Mouse (Mus musculus) heart, embryonic 11.5 days (tissue): ENCODE measurements at regions not wholly inside any gene's neighbourhood (a gene's known extent, or its start where the extent isn't known, plus 50 kb on each side); places are given as distances from the start of the nearest gene placed in this dataset.

Experiments used
- ATAC-seq: fragments of 200-750 bp; cut with Nextera tagmentation; replicated peaks from 2 replicates; pipeline ENCODE4 v1.8.0; 2017; ENCODE audit warnings: moderate library complexity; ENCODE audit not compliant: insufficient number of reproducible peaks, low FRiP score, low TSS enrichment
- H3K27ac ChIP-seq: fragments of 300-500 bp; sonication (generic); 2 replicates; pipeline ENCODE4 v1.5.1; 2014; ENCODE audit warnings: mild to moderate bottlenecking, low read depth, low read length
- H3K27me3 ChIP-seq: fragments of 300-500 bp; sonication (generic); 2 replicates; pipeline ENCODE4 v1.6.1; 2014; ENCODE audit warnings: mild to moderate bottlenecking, low read length, mixed read lengths; ENCODE audit not compliant: control insufficient read depth, insufficient read depth
- H3K36me3 ChIP-seq: fragments of 300-500 bp; sonication (generic); 2 replicates; pipeline ENCODE4 v1.6.1; 2014; ENCODE audit warnings: mild to moderate bottlenecking, low read length, moderate library complexity, mixed read lengths; ENCODE audit not compliant: control insufficient read depth, insufficient read depth
- H3K4me1 ChIP-seq: fragments of 300-500 bp; sonication (generic); 2 replicates; pipeline ENCODE4 v1.6.1; 2014; ENCODE audit warnings: low read length; ENCODE audit not compliant: control insufficient read depth, insufficient read depth
- H3K4me2 ChIP-seq: fragments of 300-500 bp; sonication (generic); 2 replicates; pipeline ENCODE4 v1.6.1; 2014; ENCODE audit warnings: mild to moderate bottlenecking, moderate library complexity
- H3K4me3 ChIP-seq: fragments of 300-500 bp; sonication (generic); 2 replicates; pipeline ENCODE4 v1.5.1; 2014; ENCODE audit warnings: low read depth, low read length
- H3K9ac ChIP-seq: fragments of 300-500 bp; sonication (generic); 2 replicates; pipeline ENCODE4 v1.6.1; 2014; ENCODE audit warnings: mild to moderate bottlenecking, low read depth, low read length, moderate library complexity
- H3K9me3 ChIP-seq: fragments of 300-500 bp; sonication (generic); replicated peaks from 2 replicates; pipeline ENCODE4 v1.6.1; 2016; ENCODE audit warnings: low read length; ENCODE audit not compliant: control insufficient read depth
- WGBS: fragments of 180-500 bp; shearing (Covaris S2); extraction: QIAGEN DNeasy Blood & Tissue Kit; methylation state at CpG from one replicate; pipeline ENCODE4 v1.1.7; 2014; ENCODE audit not compliant: insufficient replicate concordance; 5-methylcytosine and 5-hydroxymethylcytosine counted together

GRCm38 (mm10) chr4:131148042-131148747, 204.0 kb downstream of the Matn1 start:
- ATAC-seq: no peak
- H3K4me2 ChIP-seq: no peak overlapping the region
- H3K4me3 ChIP-seq: no peak overlapping the region
- no peaks in the 10 kb centered on the region for H3K36me3 ChIP-seq
- 61% methylated on average over 16 of the region's 16 CpGs for WGBS
- no peaks in the 10 kb centered on the region for H3K4me1 ChIP-seq
- H3K27ac ChIP-seq: no peak overlapping the region
- no peaks in the 10 kb centered on the region for H3K9me3 ChIP-seq
- H3K9ac ChIP-seq: no peak overlapping the region
- H3K27me3 ChIP-seq: peaks cover 10% of the 10 kb centered on the region

DNA sequence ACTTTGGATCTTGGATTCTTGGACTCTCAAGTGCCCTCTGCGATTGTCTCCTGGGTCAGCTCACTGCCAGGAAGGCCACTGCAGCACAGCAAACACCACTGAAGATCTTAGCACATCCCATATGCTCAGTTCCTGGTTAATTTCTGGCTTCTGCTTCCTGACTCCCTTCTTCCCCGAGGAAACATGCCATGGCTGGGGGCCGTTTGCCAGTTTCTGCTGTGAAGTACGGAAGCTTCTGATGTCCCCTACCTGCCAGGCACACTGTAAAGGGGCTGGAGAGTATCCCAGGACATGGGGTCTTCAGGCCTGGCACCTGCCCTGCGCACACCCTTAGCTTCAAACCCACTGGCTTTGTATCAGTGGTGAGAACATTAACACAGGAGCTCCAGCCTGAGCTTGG, 205.3 kb downstream of the Matn1 start:
- H3K9me3 ChIP-seq: no peaks in the 10 kb centered on the region
- H3K4me3 ChIP-seq: no peak overlapping the region
- no peak overlapping the region for H3K4me2 ChIP-seq
- H3K9ac ChIP-seq: no peak overlapping the region
- ATAC-seq: no peak
- H3K36me3 ChIP-seq: no peaks in the 10 kb centered on the region
- 77% methylated on average over 5 of the region's 5 CpGs for WGBS
- no peak overlapping the region for H3K27ac ChIP-seq
- peaks cover 10% of the 10 kb centered on the region for H3K27me3 ChIP-seq
- no peaks in the 10 kb centered on the region for H3K4me1 ChIP-seq

- Histone ChIP-seq H3K9ac (no peak overlapping the region), H3K27me3 (no peaks in the 10 kb centered on the region), H3K27ac (no peak overlapping the region), H3K36me3 (no peaks in the 10 kb centered on the region), H3K4me2 (no peak overlapping the region), H3K4me3 (no peak overlapping the region), H3K4me1 (peaks cover 3% of the 10 kb centered on the region; the same call in 1 of the 2 replicates), H3K9me3 (no peaks in the 10 kb centered on the region)
- no peak for ATAC-seq
- WGBS: 44% methylated on average over 5 of the region's 5 CpGs
These were observed 215.5 kb downstream of the Matn1 start for GRCm38 (mm10) chr4:131159712-131160111.

DNA sequence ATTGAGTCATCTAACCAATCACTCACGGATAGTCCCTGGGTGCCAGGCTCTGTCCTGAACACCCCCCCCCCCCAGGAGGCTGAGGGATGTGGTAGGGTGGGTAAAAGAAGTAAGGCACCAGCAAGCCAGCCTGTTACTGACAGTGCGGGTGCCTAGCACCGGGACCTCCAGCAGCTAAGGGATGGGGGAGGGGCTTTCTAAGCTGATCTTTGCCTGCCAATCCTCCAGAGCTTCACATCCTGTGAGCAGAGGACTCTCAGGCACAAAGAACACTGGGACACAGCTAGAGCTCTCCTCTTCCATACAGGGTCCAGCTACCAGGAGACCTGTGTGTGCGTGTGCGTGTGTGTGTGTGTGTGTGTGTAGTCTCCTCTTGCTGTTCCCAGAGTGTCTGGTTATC, 215.9 kb downstream of the Matn1 start:
- Histone ChIP-seq H3K27me3 (no peaks in the 10 kb centered on the region), H3K4me2 (no peak overlapping the region), H3K9ac (no peak overlapping the region), H3K4me1 (peaks cover 3% of the 10 kb centered on the region; the same call in 1 of the 2 replicates), H3K27ac (no peak overlapping the region), H3K36me3 (no peaks in the 10 kb centered on the region), H3K9me3 (no peaks in the 10 kb centered on the region), H3K4me3 (no peak overlapping the region)
- 41% methylated on average over 5 of the region's 5 CpGs for WGBS
- ATAC-seq: no peak

GRCm38 (mm10) chr4:131161501-131161900, 217.3 kb downstream of the Matn1 start:
- Histone ChIP-seq H3K4me3 (no peak overlapping the region), H3K9me3 (no peaks in the 10 kb centered on the region), H3K36me3 (no peaks in the 10 kb centered on the region), H3K4me1 (peaks cover 5% of the 10 kb centered on the region; the same call in 1 of the 2 replicates), H3K4me2 (no peak overlapping the region), H3K27ac (no peak overlapping the region), H3K27me3 (no peaks in the 10 kb centered on the region), H3K9ac (no peak overlapping the region)
- WGBS: 76% methylated on average over 9 of the region's 9 CpGs
- ATAC-seq: no peak

DNA sequence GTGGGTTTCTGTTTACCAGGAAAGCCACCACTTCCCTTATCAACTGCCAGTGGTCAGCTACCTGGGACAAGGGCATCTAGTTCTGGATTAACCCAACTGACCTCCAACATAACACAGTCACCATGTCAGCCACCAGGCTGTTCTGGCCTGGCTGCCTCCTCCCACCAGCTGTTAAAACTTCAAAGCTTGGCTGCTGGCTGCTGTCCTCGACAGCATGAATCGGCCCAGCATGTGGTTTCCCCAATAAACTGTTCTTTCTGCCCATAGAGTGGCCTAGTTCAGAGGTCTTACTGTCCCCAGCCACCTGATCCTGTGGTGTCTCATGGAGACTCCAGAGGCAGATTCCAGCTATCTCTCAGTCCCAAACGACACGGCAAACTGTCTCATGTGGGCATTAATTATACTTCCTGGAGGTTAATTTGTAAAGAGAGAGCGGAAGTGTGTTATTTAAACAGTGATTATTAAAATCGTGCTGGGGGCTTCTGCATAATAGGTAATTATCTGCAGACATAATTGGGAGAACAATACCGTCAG, 219.7 kb downstream of the Matn1 start:
- Histone ChIP-seq H3K27me3 (no peaks in the 10 kb centered on the region), H3K4me3 (no peak overlapping the region), H3K4me2 (no peak overlapping the region), H3K27ac (no peak overlapping the region), H3K36me3 (no peaks in the 10 kb centered on the region), H3K9me3 (no peaks in the 10 kb centered on the region), H3K4me1 (peaks cover 6% of the 10 kb centered on the region; the same call in 1 of the 2 replicates), H3K9ac (no peak overlapping the region)
- 47% methylated on average over 7 of the region's 7 CpGs for WGBS
- no peak for ATAC-seq

DNA sequence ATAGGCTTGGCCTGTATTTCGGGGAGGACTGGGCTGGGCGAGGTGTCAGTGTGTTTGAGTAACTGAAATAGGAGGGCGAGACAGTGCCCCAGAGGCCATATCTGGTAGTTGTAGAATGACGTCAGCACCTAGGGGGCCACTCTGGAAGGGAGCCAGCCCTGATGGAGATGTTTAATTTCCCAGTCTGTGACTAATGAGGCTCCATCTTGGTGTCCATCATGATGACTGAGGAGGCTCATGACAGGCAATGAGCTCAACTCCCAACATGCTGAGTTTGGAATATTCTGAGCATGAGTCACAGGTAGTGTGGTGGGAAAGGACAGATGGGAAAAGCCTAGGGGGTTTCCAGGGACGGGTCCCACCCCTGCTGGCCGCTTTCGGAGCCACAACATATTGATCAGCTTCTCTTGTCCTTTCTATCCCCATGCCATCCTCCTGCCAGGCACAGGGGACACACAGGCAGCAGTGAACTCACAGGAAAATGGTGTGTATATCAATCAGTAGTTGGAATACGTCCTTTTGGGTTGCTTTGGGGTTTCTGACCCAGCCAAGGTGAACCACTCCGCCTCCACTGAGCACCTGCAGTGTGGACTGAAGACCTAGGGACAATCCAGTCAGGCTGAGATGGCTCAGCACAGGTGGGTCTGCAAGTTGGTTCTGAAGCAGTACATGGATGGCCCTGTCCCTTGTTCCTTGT, 222.5 kb downstream of the Matn1 start:
- no peak for ATAC-seq
- Histone ChIP-seq H3K27ac (no peak overlapping the region), H3K9me3 (no peaks in the 10 kb centered on the region), H3K4me1 (peaks cover 3% of the 10 kb centered on the region; the same call in 1 of the 2 replicates), H3K9ac (no peak overlapping the region), H3K27me3 (no peaks in the 10 kb centered on the region), H3K4me2 (no peak overlapping the region), H3K4me3 (no peak overlapping the region), H3K36me3 (no peaks in the 10 kb centered on the region)
- 69% methylated on average over 9 of the region's 9 CpGs for WGBS

DNA sequence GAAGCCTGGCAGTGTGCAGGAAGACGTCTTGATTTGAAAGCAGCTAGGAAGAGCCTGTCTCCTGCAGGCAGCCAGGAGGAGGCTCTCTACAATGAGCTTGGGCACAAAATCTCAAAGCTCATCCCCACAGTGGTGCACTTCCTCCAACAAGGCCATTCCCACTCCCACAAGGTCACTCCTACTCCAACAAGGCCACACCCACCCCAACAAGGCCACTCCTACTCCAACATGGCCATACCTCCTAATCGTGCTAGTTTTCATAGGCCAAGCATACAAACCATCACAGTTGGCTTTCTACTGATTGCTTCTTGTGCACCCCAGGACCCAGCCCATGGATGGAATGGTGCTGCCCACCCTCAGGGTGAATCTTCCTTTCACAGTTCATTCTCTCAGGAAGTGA, 223.7 kb downstream of the Matn1 start:
- Histone ChIP-seq H3K27me3 (no peaks in the 10 kb centered on the region), H3K4me1 (peaks cover 3% of the 10 kb centered on the region; the same call in 1 of the 2 replicates), H3K9me3 (no peaks in the 10 kb centered on the region), H3K4me2 (no peak overlapping the region), H3K36me3 (no peaks in the 10 kb centered on the region), H3K9ac (no peak overlapping the region), H3K4me3 (no peak overlapping the region), H3K27ac (no peak overlapping the region)
- ATAC-seq: no peak
- 77% methylated on average over 2 of the region's 2 CpGs for WGBS
